Mouse (Mus musculus) hindbrain, embryonic 13.5 days (tissue): ENCODE measurements around the gene Thbs1. TPM values are rescaled to one million over a fixed set of nuclear protein-coding genes. Genes with fewer than 3 reads are reported as not detected.

ENCODE experiments used
- ATAC-seq: fragments of 200-750 bp; cut with Nextera tagmentation; 2 replicates; pipeline ENCODE4 v1.8.0; 2017; ENCODE audit warnings: moderate TSS enrichment; ENCODE audit not compliant: low FRiP score
- H3K27ac ChIP-seq: fragments of 300-500 bp; sonication (generic); 2 replicates; pipeline ENCODE4 v1.5.1; 2015; ENCODE audit warnings: inconsistent platforms, mild to moderate bottlenecking, moderate library complexity
- H3K27me3 ChIP-seq: fragments of 300-500 bp; sonication (generic); 2 replicates; pipeline ENCODE4 v1.6.1; 2015; ENCODE audit warnings: mild to moderate bottlenecking, inconsistent platforms
- H3K36me3 ChIP-seq: fragments of 300-500 bp; sonication (generic); 2 replicates; pipeline ENCODE4 v1.6.1; 2015; ENCODE audit warnings: mild to moderate bottlenecking, inconsistent platforms
- H3K4me1 ChIP-seq: fragments of 300-500 bp; sonication (generic); replicated peaks from 2 replicates; pipeline ENCODE4 v1.6.1; 2015; ENCODE audit warnings: inconsistent platforms
- H3K4me2 ChIP-seq: fragments of 300-500 bp; sonication (generic); 2 replicates; pipeline ENCODE4 v1.6.1; 2015; ENCODE audit warnings: inconsistent platforms, mild to moderate bottlenecking, moderate library complexity
- H3K4me3 ChIP-seq: fragments of 300-500 bp; sonication (generic); 2 replicates; pipeline ENCODE4 v1.5.1; 2015; ENCODE audit warnings: mild to moderate bottlenecking, inconsistent platforms
- H3K9ac ChIP-seq: fragments of 300-500 bp; sonication (generic); 2 replicates; pipeline ENCODE4 v1.6.1; 2015; ENCODE audit warnings: mild to moderate bottlenecking, inconsistent platforms
- H3K9me3 ChIP-seq: fragments of 300-500 bp; sonication (generic); 2 replicates; pipeline ENCODE4 v1.6.1; 2016; ENCODE audit warnings: inconsistent platforms
- WGBS: fragments of 180-500 bp; shearing (Covaris S2); methylation state at CpG from one replicate; pipeline ENCODE4 v1.1.7; 2015; 5-methylcytosine and 5-hydroxymethylcytosine counted together
- polyA plus RNA-seq: library from polyadenylated mRNA; unstranded; fragments of >200 nt; fragmentation: Nextera tagmentation; extraction: Ambion mirVana; gene quantifications from 2 replicates; pipeline ENCODE4 v1.2.1, GENCODE M21; 2015

The Thbs1 gene
- polyA plus RNA-seq, 1 experiment from 2014 or later = 8.1 TPM

- no peak overlapping the region for H3K4me3 ChIP-seq
- no peak overlapping the region for H3K4me2 ChIP-seq
- H3K4me1 ChIP-seq = peaks cover 23% of the 10 kb centered on the region
- peaks cover 16% of the 10 kb centered on the region for H3K27me3 ChIP-seq
- H3K9me3 ChIP-seq = no peaks in the 10 kb centered on the region
- no peak overlapping the region for H3K9ac ChIP-seq
- no peak overlapping the region for H3K27ac ChIP-seq
- peaks cover 15% of the 10 kb centered on the region for H3K36me3 ChIP-seq
- WGBS = 73% methylated on average over 3 of the region's 3 CpGs
- no peak for ATAC-seq
Measured at GRCm38 (mm10) chr2:118116754-118117290, 5.1 kb downstream of the Thbs1 start.

DNA sequence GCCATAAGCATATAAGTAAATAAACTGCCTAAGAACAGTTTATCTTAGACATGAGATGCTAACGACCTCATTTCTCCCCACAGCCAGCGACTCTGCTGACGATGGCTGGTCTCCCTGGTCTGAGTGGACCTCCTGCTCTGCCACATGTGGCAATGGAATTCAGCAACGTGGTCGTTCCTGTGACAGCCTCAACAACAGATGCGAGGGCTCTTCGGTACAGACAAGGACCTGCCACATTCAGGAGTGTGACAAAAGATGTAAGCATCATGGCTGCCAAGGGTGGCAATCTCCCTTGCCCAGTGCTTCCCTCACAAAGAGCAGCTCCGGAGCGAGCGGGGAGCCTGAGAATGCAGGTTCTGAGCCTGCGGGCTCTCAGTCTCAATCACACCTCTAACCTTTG is 5.7 kb downstream of the Thbs1 start:
- Histone ChIP-seq H3K36me3 (peaks cover 15% of the 10 kb centered on the region), H3K27me3 (peaks cover 12% of the 10 kb centered on the region), H3K4me1 (peaks cover 19% of the 10 kb centered on the region), H3K9me3 (no peaks in the 10 kb centered on the region), H3K4me3 (no peak overlapping the region), H3K9ac (no peak overlapping the region), H3K27ac (no peak overlapping the region), H3K4me2 (no peak overlapping the region)
- 81% methylated on average over 11 of the region's 11 CpGs for WGBS
- ATAC-seq = no peak

DNA sequence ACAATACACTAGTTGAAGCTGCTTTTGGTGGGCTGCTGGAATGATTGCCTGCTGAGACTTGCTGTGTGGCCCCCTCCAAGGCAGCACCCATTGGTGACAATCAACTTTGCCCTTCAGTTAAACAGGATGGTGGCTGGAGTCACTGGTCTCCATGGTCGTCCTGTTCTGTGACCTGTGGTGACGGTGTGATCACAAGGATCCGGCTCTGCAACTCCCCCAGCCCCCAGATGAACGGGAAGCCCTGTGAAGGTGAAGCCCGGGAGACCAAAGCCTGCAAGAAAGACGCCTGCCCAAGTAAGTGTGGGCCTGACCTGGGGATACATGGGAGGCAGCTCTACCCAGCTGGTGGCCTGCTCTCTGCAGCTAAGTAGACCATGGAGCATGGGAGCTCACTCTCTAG is 6.4 kb downstream of the Thbs1 start:
- Histone ChIP-seq H3K4me1 (peaks cover 19% of the 10 kb centered on the region), H3K4me3 (no peak overlapping the region), H3K4me2 (no peak overlapping the region), H3K27ac (no peak overlapping the region), H3K27me3 (peaks cover 6% of the 10 kb centered on the region), H3K9me3 (no peaks in the 10 kb centered on the region), H3K36me3 (peaks cover 15% of the 10 kb centered on the region), H3K9ac (no peak overlapping the region)
- ATAC-seq = no peak
- 89% methylated on average over 6 of the region's 6 CpGs for WGBS

DNA sequence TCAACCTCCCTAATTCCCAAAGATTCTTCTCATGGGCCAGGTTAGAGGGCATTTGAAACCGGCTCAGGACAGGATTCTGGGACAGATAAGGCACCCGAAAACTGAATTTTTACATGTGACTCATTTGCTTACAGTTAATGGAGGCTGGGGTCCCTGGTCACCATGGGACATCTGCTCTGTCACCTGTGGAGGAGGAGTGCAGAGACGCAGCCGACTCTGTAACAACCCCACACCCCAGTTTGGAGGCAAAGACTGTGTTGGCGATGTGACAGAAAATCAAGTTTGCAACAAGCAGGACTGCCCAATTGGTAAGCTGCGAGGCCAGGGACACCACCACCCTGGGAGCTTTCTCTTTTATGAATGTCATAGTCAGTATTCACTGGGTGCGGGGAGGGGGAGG is 6.8 kb downstream of the Thbs1 start:
- ATAC-seq = no peak
- Histone ChIP-seq H3K27me3 (peaks cover 1% of the 10 kb centered on the region; the same call in 1 of the 2 replicates), H3K4me2 (no peak overlapping the region), H3K4me1 (peaks cover 19% of the 10 kb centered on the region), H3K9ac (no peak overlapping the region), H3K36me3 (peaks cover 15% of the 10 kb centered on the region), H3K4me3 (no peak overlapping the region), H3K9me3 (no peaks in the 10 kb centered on the region), H3K27ac (no peak overlapping the region)
- WGBS = 89% methylated on average over 7 of the region's 7 CpGs

GRCm38 (mm10) chr2:118119684-118120083 is 8.0 kb downstream of the Thbs1 start:
- WGBS = 98% methylated on average over 12 of the region's 12 CpGs
- Histone ChIP-seq H3K4me3 (no peak overlapping the region), H3K9me3 (no peaks in the 10 kb centered on the region), H3K4me2 (no peak overlapping the region), H3K27me3 (no peaks in the 10 kb centered on the region), H3K9ac (no peak overlapping the region), H3K27ac (no peak overlapping the region), H3K36me3 (peaks cover 15% of the 10 kb centered on the region), H3K4me1 (peaks cover 15% of the 10 kb centered on the region)
- no peak for ATAC-seq

DNA sequence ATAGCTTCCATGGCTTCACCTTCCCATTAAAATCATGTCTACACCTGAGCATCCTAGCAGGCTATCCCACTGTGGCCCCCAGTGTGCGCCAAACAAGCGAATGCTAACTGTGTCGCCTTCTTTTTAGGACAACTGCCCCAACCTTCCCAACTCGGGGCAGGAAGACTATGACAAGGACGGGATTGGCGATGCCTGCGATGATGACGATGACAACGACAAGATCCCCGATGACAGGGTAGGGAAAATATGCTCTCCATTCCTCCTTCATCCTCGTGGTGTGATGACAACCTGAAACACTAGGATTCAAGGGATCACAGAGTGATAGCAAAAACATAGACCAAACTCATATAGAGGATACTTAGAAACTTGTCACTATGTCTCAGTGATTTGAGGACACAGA is 8.4 kb downstream of the Thbs1 start:
- Histone ChIP-seq H3K4me2 (no peak overlapping the region), H3K36me3 (peaks cover 15% of the 10 kb centered on the region), H3K4me1 (peaks cover 13% of the 10 kb centered on the region; the same call in 1 of the 2 replicates), H3K4me3 (no peak overlapping the region), H3K27ac (no peak overlapping the region), H3K27me3 (no peaks in the 10 kb centered on the region), H3K9ac (no peak overlapping the region), H3K9me3 (no peaks in the 10 kb centered on the region)
- WGBS = 96% methylated on average over 11 of the region's 11 CpGs
- no peak for ATAC-seq

DNA sequence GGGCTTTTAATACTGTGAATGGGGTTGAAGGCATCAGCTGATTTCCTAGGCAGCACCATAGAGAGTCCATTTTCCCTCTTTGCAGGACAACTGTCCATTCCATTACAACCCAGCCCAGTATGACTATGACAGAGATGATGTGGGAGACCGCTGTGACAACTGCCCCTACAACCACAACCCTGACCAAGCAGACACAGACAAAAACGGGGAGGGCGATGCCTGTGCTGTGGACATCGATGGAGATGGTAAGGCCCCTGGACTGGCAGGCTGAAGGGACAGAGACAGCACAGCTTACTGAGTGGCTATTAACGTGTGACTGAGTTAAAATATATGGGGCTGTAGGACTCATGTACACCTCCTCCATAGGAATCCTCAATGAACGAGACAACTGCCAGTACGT is 9.1 kb downstream of the Thbs1 start:
- H3K27me3 ChIP-seq = no peaks in the 10 kb centered on the region
- H3K4me1 ChIP-seq = peaks cover 11% of the 10 kb centered on the region
- H3K27ac ChIP-seq = no peak overlapping the region
- H3K4me2 ChIP-seq = no peak overlapping the region
- 96% methylated on average over 7 of the region's 7 CpGs for WGBS
- no peak for ATAC-seq
- peaks cover 15% of the 10 kb centered on the region for H3K36me3 ChIP-seq
- H3K4me3 ChIP-seq = no peak overlapping the region
- no peak overlapping the region for H3K9ac ChIP-seq
- no peaks in the 10 kb centered on the region for H3K9me3 ChIP-seq

DNA sequence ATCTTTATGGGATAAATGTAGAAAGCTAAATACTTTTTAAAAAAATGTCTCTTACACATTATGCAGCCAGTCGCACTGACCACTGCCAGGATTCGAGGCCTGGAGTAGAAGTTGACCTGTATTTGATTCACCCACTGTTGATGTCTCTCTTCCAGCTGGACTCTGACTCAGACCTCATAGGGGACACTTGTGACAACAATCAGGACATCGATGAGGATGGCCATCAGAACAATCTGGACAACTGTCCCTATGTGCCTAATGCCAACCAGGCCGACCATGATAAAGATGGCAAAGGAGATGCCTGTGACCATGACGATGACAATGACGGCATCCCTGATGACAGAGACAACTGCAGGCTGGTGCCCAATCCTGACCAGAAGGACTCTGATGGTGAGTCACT is 10.6 kb downstream of the Thbs1 start:
- Histone ChIP-seq H3K4me3 (no peak overlapping the region), H3K4me1 (peaks cover 4% of the 10 kb centered on the region; the same call in 1 of the 2 replicates), H3K27me3 (no peaks in the 10 kb centered on the region), H3K4me2 (no peak overlapping the region), H3K9me3 (no peaks in the 10 kb centered on the region), H3K36me3 (peaks cover 15% of the 10 kb centered on the region), H3K27ac (no peak overlapping the region), H3K9ac (no peak overlapping the region)
- WGBS = 97% methylated on average over 6 of the region's 6 CpGs
- no peak for ATAC-seq

- Histone ChIP-seq H3K9ac (no peak overlapping the region), H3K27ac (no peak overlapping the region), H3K9me3 (no peaks in the 10 kb centered on the region), H3K36me3 (peaks cover 15% of the 10 kb centered on the region), H3K4me3 (no peak overlapping the region), H3K4me2 (no peak overlapping the region), H3K27me3 (no peaks in the 10 kb centered on the region), H3K4me1 (peaks cover 4% of the 10 kb centered on the region; the same call in 1 of the 2 replicates)
- 94% methylated on average over 9 of the region's 9 CpGs for WGBS
- ATAC-seq = no peak
Measured at GRCm38 (mm10) chr2:118123743-118124142, 12.1 kb downstream of the Thbs1 start.

GRCm38 (mm10) chr2:118124437-118124836 is 12.8 kb downstream of the Thbs1 start:
- ATAC-seq = no peak
- peaks cover 9% of the 10 kb centered on the region; the same call in 1 of the 2 replicates for H3K4me1 ChIP-seq
- 87% methylated on average over 7 of the region's 7 CpGs for WGBS

GRCm38 (mm10) chr2:118125211-118125939 is 13.7 kb downstream of the Thbs1 start:
- Histone ChIP-seq H3K27ac (no peak overlapping the region), H3K9ac (no peak overlapping the region), H3K4me2 (no peak overlapping the region), H3K9me3 (no peaks in the 10 kb centered on the region), H3K27me3 (no peaks in the 10 kb centered on the region), H3K4me3 (no peak overlapping the region), H3K4me1 (peaks cover 9% of the 10 kb centered on the region; the same call in 1 of the 2 replicates), H3K36me3 (no peaks in the 10 kb centered on the region)
- ATAC-seq = no peak
- 74% methylated on average over 11 of the region's 11 CpGs for WGBS

More at GRCm38 (mm10) chr2:118124437-118124836, 12.8 kb downstream of the Thbs1 start:
- Histone ChIP-seq H3K9me3 (no peaks in the 10 kb centered on the region), H3K27ac (no peak overlapping the region), H3K4me3 (no peak overlapping the region), H3K4me2 (no peak overlapping the region), H3K36me3 (peaks cover 8% of the 10 kb centered on the region), H3K27me3 (no peaks in the 10 kb centered on the region), H3K9ac (no peak overlapping the region)

DNA sequence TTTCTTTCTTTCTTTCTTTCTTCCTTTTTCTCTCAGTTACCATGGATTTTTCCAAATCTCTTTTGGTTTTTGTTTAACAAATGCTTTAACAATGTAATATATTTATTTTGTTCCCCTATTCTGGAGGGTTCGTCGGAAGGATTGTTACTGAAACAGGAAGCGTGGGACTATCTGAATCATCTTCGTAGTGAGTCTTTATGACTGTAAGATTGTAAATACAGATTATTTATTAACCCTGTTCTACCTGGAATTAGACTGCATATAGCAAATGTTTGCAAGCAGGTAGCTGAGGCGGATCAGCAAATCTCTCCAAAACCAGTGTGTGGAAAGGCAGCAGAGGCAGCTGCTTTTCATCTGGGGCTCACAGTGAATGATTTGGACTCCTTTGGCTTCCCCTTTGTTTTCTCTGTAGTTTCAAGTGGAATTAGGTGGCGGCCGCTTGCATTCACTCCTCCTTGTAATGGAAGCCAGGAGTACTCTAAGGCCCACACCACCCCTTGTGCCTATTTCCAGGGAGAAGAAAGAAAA is 14.3 kb downstream of the Thbs1 start:
- H3K9ac ChIP-seq = no peak overlapping the region
- H3K4me3 ChIP-seq = no peak overlapping the region
- H3K27ac ChIP-seq = no peak overlapping the region
- H3K4me2 ChIP-seq = no peak overlapping the region
- WGBS = 73% methylated on average over 7 of the region's 7 CpGs
- ATAC-seq = no peak
- no peaks in the 10 kb centered on the region for H3K27me3 ChIP-seq
- H3K4me1 ChIP-seq = peaks cover 9% of the 10 kb centered on the region; the same call in 1 of the 2 replicates
- H3K9me3 ChIP-seq = no peaks in the 10 kb centered on the region
- H3K36me3 ChIP-seq = no peaks in the 10 kb centered on the region
